Mouse (Mus musculus) spleen, adult 2 months (tissue): ENCODE data around the gene Ntn1.

Source experiments
- CTCF ChIP-seq: fragments of 200-500 bp; IDR thresholded peaks from 2 replicates; pipeline ENCODE4 v1.5.1; 2011; ENCODE audit warnings: mild to moderate bottlenecking, inconsistent platforms; ENCODE audit not compliant: insufficient read depth, insufficient read length, insufficient replicate concordance; ENCODE audit errors: extremely low read depth
- POLR2A ChIP-seq: fragments of 200-500 bp; IDR thresholded peaks from 2 replicates; pipeline ENCODE4 v1.6.1; 2011; ENCODE audit warnings: low read depth, low read length, inconsistent platforms

GRCm38 (mm10) chr11:68302323-68302722 is 98.3 kb downstream of the Ntn1 start:
- TF ChIP-seq POLR2A = no peak
- TF ChIP-seq CTCF = no peak
